Mouse (Mus musculus): Measurements from ENCODE around the gene Hydin. TPM values are rescaled to one million over a fixed set of nuclear protein-coding genes. Genes with fewer than 3 reads are reported as not detected.
A peak's percentile ranks its signal among the peaks of the same experiment; 100 is the strongest.

Hydin gene
- polyA plus RNA-seq, 1 experiment from 2014 or later = 0.03 TPM

- no peaks in the 10 kb centered on the region for H3K4me1 ChIP-seq (replicated peaks; ENCODE audit: insufficient read depth, low read length)
- no peak overlapping the region for H3K4me3 ChIP-seq (replicated peaks; ENCODE audit: low read depth, low read length)
- TF ChIP-seq CTCF (IDR thresholded peaks at IDR 0.05; ENCODE audit: low read depth) = no peak
- H3K9me3 ChIP-seq (replicated peaks; ENCODE audit: low read length) = no peaks in the 10 kb centered on the region
- DNase-seq (ENCODE audit: low spot score) = no peak
- no peak overlapping the region for H3K9ac ChIP-seq (ENCODE audit: low read depth, low read length)
- ATAC-seq (replicated peaks; ENCODE audit: low FRiP score, low read depth) = no peak
- WGBS = 97% methylated on average over 6 of the region's 6 CpGs
- H3K4me2 ChIP-seq (ENCODE audit: low read length) = no peak overlapping the region
- H3K27ac ChIP-seq = no peak overlapping the region
- no peaks in the 10 kb centered on the region for H3K36me3 ChIP-seq (ENCODE audit: insufficient read depth, low read length)
- no peaks in the 10 kb centered on the region for H3K27me3 ChIP-seq (ENCODE audit: insufficient read depth, low read length)
Observed at GRCm38 (mm10) chr8:110487644-110488043, 220.9 kb downstream of the Hydin start.

DNA sequence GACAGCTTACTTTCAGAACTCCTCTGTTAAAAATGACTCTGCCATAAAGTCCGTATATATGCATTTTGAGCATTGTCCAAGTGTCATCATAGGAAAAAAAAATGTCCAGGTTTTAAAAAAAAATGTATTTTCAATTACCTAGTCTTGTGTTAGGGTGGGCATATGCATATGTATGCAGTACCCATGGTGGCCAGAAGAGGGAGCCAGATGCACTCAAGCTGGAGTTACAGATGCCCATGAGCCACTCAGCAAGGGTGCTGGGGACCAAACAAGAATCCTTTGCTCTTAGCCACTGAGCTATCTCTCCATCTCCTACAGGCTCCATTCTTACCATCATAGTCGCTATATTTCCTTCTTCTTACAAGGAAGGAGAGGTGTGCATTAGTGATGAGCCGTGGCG is 222.6 kb downstream of the Hydin start:
- Histone ChIP-seq H3K27ac (no peak overlapping the region), H3K4me3 (replicated peaks; ENCODE audit: low read depth, low read length) (no peak overlapping the region), H3K9ac (ENCODE audit: low read depth, low read length) (no peak overlapping the region), H3K4me1 (replicated peaks; ENCODE audit: insufficient read depth, low read length) (no peaks in the 10 kb centered on the region), H3K9me3 (replicated peaks; ENCODE audit: low read length) (no peaks in the 10 kb centered on the region), H3K4me2 (ENCODE audit: low read length) (no peak overlapping the region), H3K27me3 (ENCODE audit: insufficient read depth, low read length) (no peaks in the 10 kb centered on the region), H3K36me3 (ENCODE audit: insufficient read depth, low read length) (no peaks in the 10 kb centered on the region)
- DNase-seq (ENCODE audit: low spot score) (peak; percentile 4), ATAC-seq (replicated peaks; ENCODE audit: low FRiP score, low read depth) (no peak)
- 75% methylated on average over 4 of the region's 4 CpGs for WGBS
- peak; percentile 62 for TF ChIP-seq CTCF (IDR thresholded peaks at IDR 0.05; ENCODE audit: low read depth)

GRCm38 (mm10) chr8:110491118-110491517 is 224.3 kb downstream of the Hydin start:
- H3K4me2 ChIP-seq (ENCODE audit: low read length) = no peak overlapping the region
- ATAC-seq (replicated peaks; ENCODE audit: low FRiP score, low read depth) (no peak), DNase-seq (ENCODE audit: low spot score) (no peak)
- no peaks in the 10 kb centered on the region for H3K36me3 ChIP-seq (ENCODE audit: insufficient read depth, low read length)
- no peak; the same call in 1 of the 2 replicates for TF ChIP-seq CTCF (IDR thresholded peaks at IDR 0.05; ENCODE audit: low read depth)
- H3K27me3 ChIP-seq (ENCODE audit: insufficient read depth, low read length) = no peaks in the 10 kb centered on the region
- no peaks in the 10 kb centered on the region for H3K9me3 ChIP-seq (replicated peaks; ENCODE audit: low read length)
- 84% methylated on average over 5 of the region's 5 CpGs for WGBS
- H3K27ac ChIP-seq = no peak overlapping the region
- no peak overlapping the region for H3K9ac ChIP-seq (ENCODE audit: low read depth, low read length)
- H3K4me1 ChIP-seq (replicated peaks; ENCODE audit: insufficient read depth, low read length) = no peaks in the 10 kb centered on the region
- no peak overlapping the region for H3K4me3 ChIP-seq (replicated peaks; ENCODE audit: low read depth, low read length)

GRCm38 (mm10) chr8:110496286-110496685 is 229.5 kb downstream of the Hydin start:
- H3K9ac ChIP-seq (ENCODE audit: low read depth, low read length) = no peak overlapping the region
- no peak for TF ChIP-seq CTCF (IDR thresholded peaks at IDR 0.05; ENCODE audit: low read depth)
- H3K27ac ChIP-seq = no peak overlapping the region
- H3K9me3 ChIP-seq (replicated peaks; ENCODE audit: low read length) = no peaks in the 10 kb centered on the region
- H3K4me1 ChIP-seq (replicated peaks; ENCODE audit: insufficient read depth, low read length) = no peaks in the 10 kb centered on the region
- no peak overlapping the region for H3K4me2 ChIP-seq (ENCODE audit: low read length)
- H3K36me3 ChIP-seq (ENCODE audit: insufficient read depth, low read length) = no peaks in the 10 kb centered on the region
- ATAC-seq (replicated peaks; ENCODE audit: low FRiP score, low read depth) (no peak), DNase-seq (ENCODE audit: low spot score) (no peak)
- WGBS = 77% methylated on average over 9 of the region's 9 CpGs
- no peak overlapping the region for H3K4me3 ChIP-seq (replicated peaks; ENCODE audit: low read depth, low read length)
- H3K27me3 ChIP-seq (ENCODE audit: insufficient read depth, low read length) = no peaks in the 10 kb centered on the region

DNA sequence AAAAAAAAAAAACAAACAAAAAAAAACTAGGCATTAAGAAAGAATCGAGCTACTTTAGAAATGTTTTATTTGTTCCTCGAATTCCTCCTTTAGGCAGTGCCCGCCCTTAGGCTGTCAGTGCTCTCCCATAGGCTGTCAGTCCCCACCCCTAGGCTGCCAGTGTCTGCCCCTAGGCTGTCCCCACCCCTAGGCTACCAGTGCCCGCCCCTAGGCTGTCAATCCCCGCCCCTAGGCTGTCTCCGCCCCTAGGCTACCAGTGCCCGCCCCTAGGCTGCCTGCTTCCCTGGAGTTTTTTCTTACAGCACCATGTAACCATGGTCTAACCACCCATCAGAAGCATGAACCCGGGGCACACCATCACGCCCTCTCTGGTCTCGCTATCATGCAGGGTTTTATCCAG is 233.5 kb downstream of the Hydin start:
- Histone ChIP-seq H3K4me2 (ENCODE audit: low read length) (no peak overlapping the region), H3K27ac (no peak overlapping the region), H3K36me3 (ENCODE audit: insufficient read depth, low read length) (no peaks in the 10 kb centered on the region), H3K9me3 (replicated peaks; ENCODE audit: low read length) (no peaks in the 10 kb centered on the region), H3K4me1 (replicated peaks; ENCODE audit: insufficient read depth, low read length) (no peaks in the 10 kb centered on the region), H3K9ac (ENCODE audit: low read depth, low read length) (no peak overlapping the region), H3K27me3 (ENCODE audit: insufficient read depth, low read length) (no peaks in the 10 kb centered on the region), H3K4me3 (replicated peaks; ENCODE audit: low read depth, low read length) (no peak overlapping the region)
- 28% methylated on average over 10 of the region's 10 CpGs for WGBS
- DNase-seq (ENCODE audit: low spot score) (peak; percentile 8), ATAC-seq (replicated peaks; ENCODE audit: low FRiP score, low read depth) (peak; percentile 65; the same call in 1 of the 2 replicates)
- TF ChIP-seq CTCF (IDR thresholded peaks at IDR 0.05; ENCODE audit: low read depth) = no peak

- DNase-seq (ENCODE audit: low spot score) = no peak
- H3K27me3 ChIP-seq (ENCODE audit: insufficient read depth, low read length) = no peaks in the 10 kb centered on the region
- no peaks in the 10 kb centered on the region for H3K4me1 ChIP-seq (replicated peaks; ENCODE audit: insufficient read depth, low read length)
- WGBS = 67% methylated on average over 6 of the region's 6 CpGs
- TF ChIP-seq CTCF (IDR thresholded peaks at IDR 0.05; ENCODE audit: low read depth) = no peak
- no peak overlapping the region for H3K9ac ChIP-seq (ENCODE audit: low read depth, low read length)
- H3K4me3 ChIP-seq (replicated peaks; ENCODE audit: low read depth, low read length) = no peak overlapping the region
- H3K9me3 ChIP-seq (replicated peaks; ENCODE audit: low read length) = no peaks in the 10 kb centered on the region
- no peak overlapping the region for H3K4me2 ChIP-seq (ENCODE audit: low read length)
- no peaks in the 10 kb centered on the region for H3K36me3 ChIP-seq (ENCODE audit: insufficient read depth, low read length)
- no peak for ATAC-seq (replicated peaks; ENCODE audit: low FRiP score, low read depth)
- H3K27ac ChIP-seq = no peak overlapping the region
Observed at GRCm38 (mm10) chr8:110500661-110501060, 233.9 kb downstream of the Hydin start.

DNA sequence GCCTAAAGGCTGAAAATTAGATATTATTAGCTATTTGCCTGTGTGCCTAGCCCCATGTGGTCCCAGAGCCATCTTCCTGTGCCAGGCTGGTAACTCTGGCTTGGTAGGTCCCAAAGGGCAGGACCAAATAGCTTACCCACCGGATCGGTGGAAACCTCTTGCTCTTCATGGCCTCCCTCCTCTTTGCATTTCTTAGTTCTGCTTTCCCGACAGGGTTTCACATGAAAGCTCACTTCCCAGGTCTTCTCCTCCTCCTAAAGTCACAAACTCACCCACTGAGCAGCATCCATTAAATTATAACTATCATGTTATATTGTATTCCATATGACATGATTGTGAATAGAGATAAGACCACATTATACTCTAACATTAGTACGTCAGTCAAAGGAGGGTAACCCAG is 234.6 kb downstream of the Hydin start:
- 84% methylated on average over 4 of the region's 4 CpGs for WGBS
- H3K9me3 ChIP-seq (replicated peaks; ENCODE audit: low read length) = no peaks in the 10 kb centered on the region
- H3K4me3 ChIP-seq (replicated peaks; ENCODE audit: low read depth, low read length) = no peak overlapping the region
- no peak overlapping the region for H3K4me2 ChIP-seq (ENCODE audit: low read length)
- no peaks in the 10 kb centered on the region for H3K36me3 ChIP-seq (ENCODE audit: insufficient read depth, low read length)
- no peaks in the 10 kb centered on the region for H3K4me1 ChIP-seq (replicated peaks; ENCODE audit: insufficient read depth, low read length)
- H3K27me3 ChIP-seq (ENCODE audit: insufficient read depth, low read length) = no peaks in the 10 kb centered on the region
- TF ChIP-seq CTCF (IDR thresholded peaks at IDR 0.05; ENCODE audit: low read depth) = no peak
- ATAC-seq (replicated peaks; ENCODE audit: low FRiP score, low read depth) = no peak
- DNase-seq (ENCODE audit: low spot score) = no peak
- H3K27ac ChIP-seq = no peak overlapping the region
- H3K9ac ChIP-seq (ENCODE audit: low read depth, low read length) = no peak overlapping the region

All from kidney, postnatal 0 days (tissue).